Mouse (Mus musculus): Measurements from ENCODE around the gene Zfp128. TPM values are rescaled to one million over a fixed set of nuclear protein-coding genes. Genes with fewer than 3 reads are reported as not detected.
"Not testable (repeated sequence)": the region's sequence is repeated elsewhere in the genome, so short reads cannot be mapped to it uniquely, and the experiment has no call there.

Gene Zfp128
- polyA plus RNA-seq, 1 experiment: 0.02 TPM

- Histone ChIP-seq H3K4me3 (replicated peaks) (no peak overlapping the region), H3K4me1 (ENCODE audit: control insufficient read depth) (no peaks in the 10 kb centered on the region), H3K9me3 (ENCODE audit: control insufficient read depth, low read length) (no peaks in the 10 kb centered on the region), H3K27me3 (ENCODE audit: control insufficient read depth) (no peaks in the 10 kb centered on the region), H3K36me3 (ENCODE audit: control insufficient read depth) (peaks cover 2% of the 10 kb centered on the region; the same call in 1 of the 2 replicates)
- no peak for TF ChIP-seq TAL1 (IDR thresholded peaks at IDR 0.05; ENCODE audit: low read length)
- no peak for TF ChIP-seq GATA1 (IDR thresholded peaks at IDR 0.05; ENCODE audit: low read length)
These were observed 53.8 kb downstream of the Zfp128 start for GRCm38 (mm10) chr7:12934808-12935207.

DNA sequence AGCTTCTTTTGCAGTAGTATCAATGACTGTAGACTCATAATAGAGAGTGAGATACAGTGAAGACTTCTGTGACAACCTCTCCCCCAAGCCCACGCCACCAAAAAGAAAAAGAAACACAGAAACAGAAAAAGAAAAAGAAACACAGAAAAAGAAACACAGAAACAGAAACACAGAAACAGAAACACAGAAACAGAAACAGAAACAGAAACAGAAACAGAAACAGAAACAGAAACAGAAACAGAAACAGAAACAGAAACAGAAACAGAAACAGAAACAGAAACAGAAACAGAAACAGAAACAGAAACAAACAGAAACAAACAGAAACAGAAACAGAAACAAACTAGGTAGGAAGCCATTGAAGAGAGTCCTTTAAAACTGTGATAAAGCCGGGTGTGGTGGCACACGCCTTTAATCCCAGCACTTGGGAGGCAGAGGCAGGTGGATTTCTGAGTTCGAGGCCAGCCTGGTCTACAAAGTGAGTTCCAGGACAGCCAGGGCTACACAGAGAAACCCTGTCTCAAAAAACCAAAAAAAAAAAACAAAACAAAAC lies 56.4 kb downstream of the Zfp128 start:
- H3K4me3 ChIP-seq (replicated peaks); H3K27me3 ChIP-seq (ENCODE audit: control insufficient read depth); H3K4me1 ChIP-seq (ENCODE audit: control insufficient read depth); H3K9me3 ChIP-seq (ENCODE audit: control insufficient read depth, low read length); H3K36me3 ChIP-seq (ENCODE audit: control insufficient read depth): not testable (repeated sequence)

GRCm38 (mm10) chr7:12940599-12940998 lies 59.6 kb downstream of the Zfp128 start:
- TF ChIP-seq TAL1 (IDR thresholded peaks at IDR 0.05; ENCODE audit: low read length): no peak
- TF ChIP-seq GATA1 (IDR thresholded peaks at IDR 0.05; ENCODE audit: low read length): no peak
- Histone ChIP-seq H3K4me1 (ENCODE audit: control insufficient read depth) (no peaks in the 10 kb centered on the region; the same call in 1 of the 2 replicates), H3K36me3 (ENCODE audit: control insufficient read depth) (no peaks in the 10 kb centered on the region), H3K9me3 (ENCODE audit: control insufficient read depth, low read length) (no peaks in the 10 kb centered on the region), H3K27me3 (ENCODE audit: control insufficient read depth) (no peaks in the 10 kb centered on the region), H3K4me3 (replicated peaks) (no peak overlapping the region)

Other genes with a start within 250 kb of the Zfp128 start
- gene Vmn2r54, start 240.9 kb upstream of the Zfp128 start, polyA plus RNA-seq (2012): not detected in 2 replicates
- gene Vmn2r55, start 196.2 kb upstream of the Zfp128 start, polyA plus RNA-seq (2012): not detected in 2 replicates
- 0.01 TPM in 1 of 2 replicates, not detected in the other for gene Vmn2r56, start 146.2 kb upstream of the Zfp128 start, polyA plus RNA-seq (2012)
- 0.04 TPM in 1 of 2 replicates, not detected in the other for gene Zscan18, start 77.5 kb upstream of the Zfp128 start, polyA plus RNA-seq (2012)
- gene Zfp329, start 62.3 kb upstream of the Zfp128 start, polyA plus RNA-seq (2012): 0.01 TPM in 1 of 2 replicates, not detected in the other
- 0.06 and 0.24 TPM in 2 replicates for gene Zfp110, start 46.4 kb upstream of the Zfp128 start, polyA plus RNA-seq (2012)
- 0.04 TPM in 2 replicates for gene Zscan22, start 16.6 kb downstream of the Zfp128 start, polyA plus RNA-seq (2012)
- gene Rps5, start 41.1 kb downstream of the Zfp128 start, polyA plus RNA-seq (2012): 328 and 368 TPM in 2 replicates
- 0.11 and 0.14 TPM in 2 replicates for gene Rnf225, start 46.2 kb downstream of the Zfp128 start, polyA plus RNA-seq (2012)
- gene Zfp324, start 84.7 kb downstream of the Zfp128 start, polyA plus RNA-seq (2012): 0.27 and 0.38 TPM in 2 replicates
- 0.20 and 0.29 TPM in 2 replicates for gene Zfp446, start 96.7 kb downstream of the Zfp128 start, polyA plus RNA-seq (2012)
- not detected in 2 replicates for gene Slc27a5, start 117.0 kb downstream of the Zfp128 start, polyA plus RNA-seq (2012)
- gene Trim28, start 117.9 kb downstream of the Zfp128 start, polyA plus RNA-seq (2012): 16.2 and 17.6 TPM in 2 replicates
- 6.7 and 7.7 TPM in 2 replicates for gene Zbtb45, start 128.9 kb downstream of the Zfp128 start, polyA plus RNA-seq (2012)
- gene Chmp2a, start 153.6 kb downstream of the Zfp128 start, polyA plus RNA-seq (2012): 39.9 and 103 TPM in 2 replicates
- gene Ube2m, start 157.1 kb downstream of the Zfp128 start, polyA plus RNA-seq (2012): 22.8 and 28.8 TPM in 2 replicates
- 0.03 TPM in 2 replicates for gene Mzf1, start 173.6 kb downstream of the Zfp128 start, polyA plus RNA-seq (2012)
- 0.06 TPM in 1 of 2 replicates, not detected in the other for gene Vmn1r85, start 214.0 kb downstream of the Zfp128 start, polyA plus RNA-seq (2012)
- gene Vmn1r86, start 238.7 kb downstream of the Zfp128 start, polyA plus RNA-seq (2012): not detected in 2 replicates